Mouse (Mus musculus) G1E (cell line): ENCODE data around the gene Slc3a2.

Experiments
- CTCF ChIP-seq: IDR thresholded peaks from 2 replicates; pipeline ENCODE4 v1.5.1; 2012; ENCODE audit warnings: low read depth, low read length, inconsistent platforms, mixed read lengths
- GATA1 ChIP-seq: IDR thresholded peaks from 2 replicates; pipeline ENCODE4 v1.6.1; 2012; ENCODE audit warnings: borderline replicate concordance, low read length, inconsistent platforms, mixed read lengths
- GATA2 ChIP-seq: IDR thresholded peaks from 2 replicates; pipeline ENCODE4 v1.6.1; 2012; ENCODE audit warnings: low read depth, low read length, inconsistent platforms, borderline replicate concordance
- TAL1 ChIP-seq: conservative IDR thresholded peaks from 2 replicates; pipeline ENCODE4 v1.6.1; 2012; ENCODE audit warnings: low read depth, low read length, inconsistent platforms, mixed read lengths

DNA sequence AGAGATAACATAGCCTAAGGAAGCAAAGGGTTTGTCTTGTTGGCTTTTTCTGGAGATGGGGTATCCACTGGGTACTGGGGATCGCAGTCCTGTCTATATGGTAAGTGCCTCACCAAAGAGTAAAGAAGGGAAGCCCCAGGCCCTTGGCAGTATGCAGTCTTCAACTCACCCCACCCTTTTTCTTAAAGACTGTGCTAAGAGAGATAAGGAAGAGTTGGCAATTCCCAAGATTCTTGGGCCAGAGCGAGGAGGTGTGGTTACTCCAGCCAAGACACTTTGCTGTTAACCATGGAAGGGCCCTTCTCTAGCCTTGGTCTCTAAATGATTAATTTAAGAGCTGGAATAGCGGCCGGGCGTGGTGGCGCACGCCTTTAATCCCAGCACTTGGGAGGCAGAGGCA lies 16.2 kb downstream of the Slc3a2 start:
- TF ChIP-seq GATA1 (no peak), CTCF (no peak), TAL1 (no peak), GATA2 (no peak)
